Mouse (Mus musculus): ENCODE measurements at regions not wholly inside any gene's neighbourhood (a gene's known extent, or its start where the extent isn't known, plus 50 kb on each side); places are given as distances from the start of the nearest gene placed in this dataset.

GRCm38 (mm10) chr8:15271793-15272587, 226.1 kb upstream of the BB014433 start:
- no peak for DNase-seq (ENCODE audit: low read depth, low spot score)

GRCm38 (mm10) chr8:15270290-15270689, 224.4 kb upstream of the BB014433 start:
- peak; percentile 37 for DNase-seq (ENCODE audit: low read depth, low spot score)

- DNase-seq (ENCODE audit: low read depth, low spot score): no peak
Observed at GRCm38 (mm10) chr8:15244770-15245485, 199.1 kb upstream of the BB014433 start.

GRCm38 (mm10) chr8:15235410-15235809, 189.5 kb upstream of the BB014433 start:
- DNase-seq (ENCODE audit: low read depth, low spot score): no peak

- DNase-seq (ENCODE audit: low read depth, low spot score): no peak
Observed at GRCm38 (mm10) chr8:15233241-15233640, 187.4 kb upstream of the BB014433 start.

GRCm38 (mm10) chr8:15230217-15230616, 184.3 kb upstream of the BB014433 start:
- no peak for DNase-seq (ENCODE audit: low read depth, low spot score)

- peak; percentile 33 for DNase-seq (ENCODE audit: low read depth, low spot score)
Observed at GRCm38 (mm10) chr8:15221211-15221912, 175.5 kb upstream of the BB014433 start.

- no peak for DNase-seq (ENCODE audit: low read depth, low spot score)
Observed at GRCm38 (mm10) chr8:15209856-15210521, 164.1 kb upstream of the BB014433 start.

- no peak for DNase-seq (ENCODE audit: low read depth, low spot score)
Observed at GRCm38 (mm10) chr8:15201556-15201955, 155.7 kb upstream of the BB014433 start.

- DNase-seq (ENCODE audit: low read depth, low spot score): no peak
Observed at GRCm38 (mm10) chr8:15190708-15191107, 144.8 kb upstream of the BB014433 start.

GRCm38 (mm10) chr8:15189079-15189612, 143.3 kb upstream of the BB014433 start:
- DNase-seq (ENCODE audit: low read depth, low spot score): no peak

Data from A20 (cell line).